Mouse (Mus musculus) c-Kit-positive CD71-positive TER-119-negative erythroid progenitor cells, embryonic 14.5 days (primary cell): Measurements from ENCODE around the gene Pkdcc.

Experiments
- DNase-seq: peaks from one replicate; pipeline ENCODE4 v3.0.0-alpha.2; 2013; ENCODE audit warnings: low read depth

Gene Pkdcc

DNA sequence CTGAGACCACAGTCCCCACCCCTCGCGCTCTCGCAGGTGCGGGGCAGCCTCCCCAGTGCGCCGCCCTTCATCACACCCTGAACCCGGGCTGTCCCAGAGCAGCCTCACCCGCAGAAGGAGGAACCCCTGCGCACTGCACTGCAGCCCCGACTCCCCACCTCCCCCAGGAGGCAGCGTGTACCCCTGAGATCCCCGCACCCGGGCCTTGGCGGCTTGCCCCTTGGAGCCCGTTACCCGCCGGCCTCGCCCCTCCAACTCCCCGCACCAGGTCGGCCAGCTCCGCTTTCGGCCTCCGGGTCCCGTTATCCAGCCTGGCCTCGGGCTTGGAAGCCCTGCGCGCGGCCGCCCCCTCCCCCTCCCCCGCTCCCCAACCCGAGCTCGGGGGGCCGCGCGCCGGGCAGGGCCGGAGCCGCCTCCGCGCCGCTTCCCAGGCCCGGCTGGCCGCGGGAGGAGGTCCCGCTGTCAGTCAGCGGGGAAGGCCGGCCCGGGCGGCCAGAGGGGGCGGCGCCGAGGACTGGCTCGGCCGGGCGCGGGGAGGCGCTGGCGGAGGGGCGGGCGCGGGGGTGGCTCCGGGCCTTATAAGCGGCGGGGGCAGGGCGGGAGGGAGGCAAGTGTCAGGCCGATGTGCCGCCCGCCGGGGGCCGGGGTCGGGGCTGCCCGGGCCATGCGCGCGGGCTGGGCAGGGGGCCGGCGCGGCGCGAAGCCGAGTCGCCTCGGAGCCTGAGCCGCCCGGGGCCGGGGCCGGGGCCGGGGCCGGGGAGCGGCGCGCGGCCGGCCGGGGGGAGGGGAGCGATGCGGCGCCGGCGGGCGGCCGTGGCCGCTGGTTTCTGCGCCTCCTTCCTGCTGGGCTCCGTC, at the start of gene Pkdcc:
TSS of gene Pkdcc (plus strand) at position 619 of the 855 bp plus-strand sequence.
- DNase-seq, result no peak

DNA sequence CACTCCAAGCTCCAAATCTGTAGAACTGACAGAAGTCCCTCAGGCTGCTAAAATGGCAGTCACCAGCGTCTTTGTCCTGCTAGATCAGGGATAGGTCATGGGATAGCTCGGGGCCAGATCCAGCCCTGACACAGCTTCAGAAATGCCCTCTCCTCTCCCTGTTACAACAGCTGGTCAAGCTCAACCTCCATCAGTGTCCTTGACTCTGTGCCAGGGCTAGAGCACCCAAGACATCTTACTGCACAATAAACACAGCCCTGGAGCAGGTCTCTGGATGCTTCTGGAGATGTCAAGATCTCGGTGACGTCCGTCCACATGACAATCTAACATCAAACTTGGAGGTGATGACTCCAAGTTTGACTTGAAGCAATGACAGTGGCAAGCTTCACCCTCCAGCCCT, 48.9 kb upstream of the Pkdcc start:
- DNase-seq, result no peak

- no peak for DNase-seq
Observed at GRCm38 (mm10) chr17:83176146-83176545, 38.9 kb upstream of the Pkdcc start.

- DNase-seq, result no peak
Observed at GRCm38 (mm10) chr17:83178483-83179150, 36.5 kb upstream of the Pkdcc start.

DNA sequence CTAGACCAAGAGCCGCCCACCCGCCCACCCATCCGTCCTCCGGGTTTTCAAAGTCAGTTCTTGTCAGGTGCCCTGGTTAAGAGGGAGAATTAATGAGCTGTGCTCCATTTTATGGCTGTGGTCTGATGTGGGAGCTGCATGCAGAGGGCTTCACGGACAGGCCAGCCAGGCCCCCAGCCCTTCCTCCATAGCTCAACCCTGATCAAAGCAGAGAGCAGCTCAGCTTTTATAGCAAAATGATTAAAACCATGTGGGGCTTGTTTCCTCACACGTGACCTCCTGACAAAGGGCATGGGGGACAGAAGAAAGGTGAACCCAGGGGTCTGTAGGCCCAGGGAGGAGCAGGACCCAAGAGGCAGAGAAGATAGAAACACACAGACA, 36.0 kb upstream of the Pkdcc start:
- no peak for DNase-seq

- no peak for DNase-seq
Observed at GRCm38 (mm10) chr17:83179569-83179968, 35.5 kb upstream of the Pkdcc start.

GRCm38 (mm10) chr17:83181086-83181485, 34.0 kb upstream of the Pkdcc start:
- no peak for DNase-seq

DNA sequence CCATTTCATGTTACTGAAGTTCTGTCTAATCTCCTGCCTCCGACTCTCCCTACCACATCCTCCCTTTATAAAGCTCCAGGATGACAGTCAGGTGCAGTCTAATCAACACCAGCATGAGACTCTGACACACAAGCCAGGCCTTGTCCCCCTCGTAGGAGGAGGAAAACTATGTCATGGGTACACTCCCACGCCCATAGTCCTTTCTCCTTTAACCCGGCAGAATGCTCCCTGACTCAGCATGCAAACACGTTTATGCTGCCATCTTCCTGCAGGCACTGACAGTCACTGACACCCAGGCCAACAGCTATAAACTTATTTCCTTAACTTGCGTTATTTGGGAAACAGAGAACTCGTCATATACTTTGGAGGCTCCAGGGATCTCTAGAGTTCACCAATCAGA, 33.5 kb upstream of the Pkdcc start:
- no peak for DNase-seq

GRCm38 (mm10) chr17:83182061-83182664, 32.9 kb upstream of the Pkdcc start:
- DNase-seq, result no peak

GRCm38 (mm10) chr17:83182780-83183179, 32.3 kb upstream of the Pkdcc start:
- no peak for DNase-seq

DNA sequence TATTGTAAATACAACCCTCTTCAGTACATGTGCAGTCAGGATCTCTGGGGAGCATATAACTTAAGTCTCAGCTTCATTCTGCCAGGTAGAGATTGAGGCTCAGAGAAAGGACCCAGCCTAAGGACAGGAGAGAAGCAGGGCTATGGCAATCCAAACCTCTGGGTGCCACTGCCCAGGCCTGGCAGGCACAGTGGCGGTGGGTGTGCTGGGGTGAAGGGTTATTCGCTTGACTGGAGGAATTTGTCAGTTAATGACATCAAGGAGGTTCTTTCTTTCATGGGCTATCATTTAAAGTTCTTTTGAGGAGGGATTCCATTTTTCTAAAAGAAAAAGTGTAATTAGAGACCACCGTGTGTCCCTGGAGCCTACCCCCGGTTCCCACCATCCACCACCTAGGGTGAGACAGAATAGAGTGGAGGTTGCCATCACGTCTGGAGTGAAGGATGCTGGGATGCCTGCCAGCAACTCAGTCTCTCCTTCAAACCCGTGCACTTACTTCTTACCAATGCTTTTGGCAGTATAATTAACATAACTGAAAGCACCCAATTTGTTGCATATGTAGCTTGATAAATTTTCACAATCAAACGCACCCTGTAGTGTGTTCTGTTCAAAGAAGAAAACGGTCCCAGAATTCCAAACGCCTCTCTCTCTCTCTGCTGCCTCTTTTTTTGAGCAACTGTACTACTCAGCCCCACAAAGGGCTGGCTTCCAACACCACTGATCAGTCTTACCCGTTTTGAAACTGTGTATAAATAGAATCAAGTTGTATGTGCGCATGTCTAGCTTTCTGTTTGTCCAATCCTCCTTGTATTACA, 27.1 kb upstream of the Pkdcc start:
- no peak for DNase-seq

DNA sequence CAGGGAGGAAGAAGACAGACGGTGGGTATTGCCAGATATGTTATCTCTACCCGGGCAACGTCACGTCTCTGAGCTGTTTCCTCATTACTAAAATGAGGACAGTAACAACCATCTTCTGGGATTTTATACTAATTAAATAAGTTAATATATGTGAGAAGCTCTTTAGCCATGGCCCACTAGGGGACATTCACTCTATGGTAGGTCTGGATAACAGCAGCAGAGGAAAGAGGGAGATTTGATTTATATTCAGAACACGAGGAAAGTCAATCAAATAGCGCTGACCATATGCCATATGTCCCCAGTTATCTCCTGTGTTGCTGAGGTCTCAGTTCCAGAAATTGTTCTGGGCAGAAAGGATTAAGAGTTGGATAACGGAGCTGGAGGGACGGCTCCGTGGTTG, 24.3 kb upstream of the Pkdcc start:
- no peak for DNase-seq

GRCm38 (mm10) chr17:83194491-83194890, 20.6 kb upstream of the Pkdcc start:
- DNase-seq, result no peak

DNA sequence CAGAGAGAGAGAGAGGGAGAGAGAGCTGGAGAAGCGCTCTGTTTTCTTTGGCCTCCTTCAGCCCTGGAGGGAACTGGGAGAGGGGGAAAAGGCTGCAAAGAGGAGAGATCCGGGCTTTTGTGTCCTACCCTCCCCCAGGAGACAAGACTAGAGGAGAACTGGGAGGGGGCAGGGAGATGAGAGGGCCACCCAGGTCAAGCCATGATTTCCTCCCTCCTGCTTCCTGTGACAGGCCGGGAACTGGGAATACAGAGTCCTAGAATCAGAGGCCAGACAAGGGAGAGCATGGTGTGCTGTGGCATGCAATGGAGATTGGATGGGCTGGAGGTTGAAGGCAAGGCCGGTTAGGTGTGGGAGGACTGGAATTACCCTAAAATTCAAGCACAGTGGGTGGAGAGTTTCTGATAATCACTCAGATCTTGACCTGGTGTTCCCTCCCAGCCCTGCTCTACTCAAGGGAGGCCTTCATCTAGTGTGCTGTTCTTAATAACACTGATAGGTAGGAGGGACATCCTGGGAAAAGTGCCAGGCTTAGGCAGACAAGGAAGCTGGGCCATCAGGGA, 17.6 kb upstream of the Pkdcc start:
- DNase-seq, result no peak

DNA sequence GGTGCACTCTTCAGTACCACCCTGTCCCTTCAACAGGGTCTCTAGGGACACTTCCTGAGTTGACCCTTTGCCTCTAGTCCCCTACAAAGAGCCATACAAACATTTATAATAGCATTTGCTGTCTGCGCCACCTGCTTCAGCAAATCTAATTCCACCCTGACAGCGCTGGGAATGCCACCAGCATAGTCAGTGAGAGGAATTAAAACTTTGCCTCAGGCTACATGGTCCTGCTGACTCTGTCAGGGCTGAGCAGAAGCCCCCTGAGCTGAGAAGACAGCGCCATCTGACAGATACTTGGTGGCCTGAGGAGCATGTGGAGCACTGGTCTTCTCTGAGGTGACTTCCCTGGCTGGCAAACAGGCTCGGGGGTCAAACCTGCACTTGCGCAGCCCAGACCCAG, 14.6 kb upstream of the Pkdcc start:
- DNase-seq, result no peak

DNA sequence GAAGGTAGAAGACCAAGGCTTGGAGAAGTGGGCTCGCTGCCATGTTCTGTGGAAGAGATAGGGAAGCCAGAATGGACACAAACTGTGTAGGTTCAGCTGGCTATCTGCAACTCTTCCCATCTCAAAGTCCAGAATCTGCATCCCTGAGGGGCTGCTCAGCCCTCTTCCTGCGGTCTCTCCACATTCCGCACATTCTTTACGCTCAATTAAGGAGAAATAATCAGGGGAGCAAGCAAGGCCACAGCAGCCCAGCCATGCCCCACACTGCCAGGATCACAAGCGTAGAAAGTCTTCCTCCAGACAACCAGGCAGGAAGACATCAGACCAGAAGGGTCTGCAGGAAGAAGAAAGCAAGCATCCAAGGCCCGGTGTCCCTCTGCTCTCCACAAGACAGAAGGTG, 13.8 kb upstream of the Pkdcc start:
- no peak for DNase-seq

DNA sequence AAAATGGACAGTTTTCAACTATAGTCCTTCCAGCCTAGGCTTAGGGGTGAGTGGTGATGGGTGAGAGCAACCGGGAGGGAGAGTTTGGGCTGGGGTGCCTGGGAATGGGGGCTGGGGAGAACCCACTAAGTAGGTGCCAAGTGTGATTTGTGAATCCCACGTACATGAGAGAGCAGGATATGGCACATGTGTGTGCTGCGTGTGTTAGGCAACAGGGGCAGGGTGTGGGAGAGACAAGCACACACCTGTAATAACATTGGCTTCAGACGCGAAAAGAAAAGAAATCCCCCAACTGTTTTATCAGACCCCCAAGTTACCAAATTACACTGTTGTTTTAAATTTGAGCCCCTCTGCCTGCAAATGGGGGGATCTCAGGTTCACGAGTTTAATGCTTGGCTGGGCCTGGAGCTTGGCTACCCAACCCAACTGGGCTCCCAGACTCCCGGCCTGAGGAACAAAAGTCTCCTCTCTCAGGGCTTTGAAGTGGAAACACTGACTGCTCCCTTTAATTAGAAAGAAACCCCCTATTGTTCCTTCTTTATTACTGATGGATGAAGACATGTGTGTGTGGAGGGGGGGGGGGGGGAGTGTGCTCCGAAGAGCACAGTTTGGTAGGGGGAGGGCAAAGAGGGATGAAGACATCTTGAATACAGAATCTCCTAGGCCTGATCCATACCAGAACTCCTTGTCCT, 11.3 kb upstream of the Pkdcc start:
- no peak for DNase-seq

GRCm38 (mm10) chr17:83207296-83207695, 7.8 kb upstream of the Pkdcc start:
- DNase-seq, result no peak

DNA sequence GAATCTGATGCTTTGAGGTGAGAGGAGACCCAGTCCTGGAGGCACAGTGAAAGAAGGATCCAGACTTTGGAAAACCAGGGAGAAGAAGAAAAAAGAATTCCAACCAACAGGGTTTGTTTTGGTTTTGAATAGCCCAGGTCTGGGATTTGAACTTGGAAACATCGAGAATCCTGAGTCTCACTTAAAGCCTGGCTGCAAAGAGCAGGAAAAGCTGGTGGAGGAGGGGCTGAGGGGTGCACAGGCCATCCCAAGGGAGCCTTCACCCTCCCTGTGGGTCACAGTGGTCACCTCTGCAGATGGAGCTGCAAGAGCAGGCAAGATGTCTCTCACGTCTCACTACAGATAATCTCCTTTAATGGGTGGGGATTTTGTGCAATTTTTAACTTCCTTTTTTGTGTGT, 6.6 kb upstream of the Pkdcc start:
- no peak for DNase-seq

DNA sequence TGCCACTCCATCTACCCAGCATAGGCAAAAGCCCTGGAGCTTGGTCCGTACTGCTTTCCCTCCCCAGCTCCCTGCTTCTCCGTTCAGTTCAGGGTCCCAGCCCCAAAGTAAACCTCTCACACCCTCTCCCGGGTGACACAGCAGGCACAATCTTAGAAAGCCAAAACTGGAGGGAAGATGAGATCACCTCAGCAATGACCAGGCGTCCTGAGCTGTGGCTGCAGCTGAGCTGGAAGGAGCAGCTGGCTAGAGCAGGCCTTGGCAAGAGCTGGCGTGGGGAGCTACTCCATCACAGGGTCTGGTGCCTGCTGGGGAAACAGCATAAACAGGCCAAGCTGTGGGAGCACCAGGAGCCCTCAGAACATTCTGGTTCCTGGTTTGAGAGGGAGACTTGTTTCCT, 4.6 kb upstream of the Pkdcc start:
- DNase-seq, result no peak

GRCm38 (mm10) chr17:83211196-83211595, 3.9 kb upstream of the Pkdcc start:
- DNase-seq, result no peak
